Mouse (Mus musculus) stomach, embryonic 15.5 days (tissue): Measurements from ENCODE around the gene Dusp15. TPM values are rescaled to one million over a fixed set of nuclear protein-coding genes. Genes with fewer than 3 reads are reported as not detected.

ENCODE experiments used
- ATAC-seq: fragments of 200-750 bp; cut with Nextera tagmentation; 2 replicates; pipeline ENCODE4 v1.8.0; 2017; ENCODE audit warnings: low read depth, moderate number of reproducible peaks, moderate TSS enrichment; ENCODE audit not compliant: insufficient read depth, low FRiP score
- H3K27ac ChIP-seq: fragments of 300-500 bp; sonication (generic); 2 replicates; pipeline ENCODE4 v1.5.1; 2015; ENCODE audit warnings: mild to moderate bottlenecking, inconsistent platforms
- H3K27me3 ChIP-seq: fragments of 300-500 bp; sonication (generic); replicated peaks from 2 replicates; pipeline ENCODE4 v1.6.1; 2015; ENCODE audit warnings: inconsistent platforms
- H3K36me3 ChIP-seq: fragments of 300-500 bp; sonication (generic); 2 replicates; pipeline ENCODE4 v1.6.1; 2015; ENCODE audit warnings: inconsistent platforms
- H3K4me1 ChIP-seq: fragments of 300-500 bp; sonication (generic); 2 replicates; pipeline ENCODE4 v1.6.1; 2015; ENCODE audit warnings: inconsistent platforms
- H3K4me2 ChIP-seq: fragments of 300-500 bp; sonication (generic); 2 replicates; pipeline ENCODE4 v1.6.1; 2015; ENCODE audit warnings: mild to moderate bottlenecking, inconsistent platforms
- H3K4me3 ChIP-seq: fragments of 300-500 bp; sonication (generic); replicated peaks from 2 replicates; pipeline ENCODE4 v1.5.1; 2015; ENCODE audit warnings: inconsistent platforms
- H3K9ac ChIP-seq: fragments of 300-500 bp; sonication (generic); 2 replicates; pipeline ENCODE4 v1.6.1; 2015; ENCODE audit warnings: inconsistent platforms
- H3K9me3 ChIP-seq: fragments of 300-500 bp; sonication (generic); 2 replicates; pipeline ENCODE4 v1.6.1; 2016; ENCODE audit warnings: inconsistent platforms
- WGBS: fragments of 180-500 bp; shearing (Covaris S2); methylation state at CpG from one replicate; pipeline ENCODE4 v1.1.7; 2015; 5-methylcytosine and 5-hydroxymethylcytosine counted together
- polyA plus RNA-seq: library from polyadenylated mRNA; unstranded; fragments of >200 nt; fragmentation: Nextera tagmentation; extraction: Ambion mirVana; gene quantifications from 2 replicates; pipeline ENCODE4 v1.2.1, GENCODE M21; 2015

The Dusp15 gene
- polyA plus RNA-seq, 1 experiment from 2014 or later = 0.45 TPM

DNA sequence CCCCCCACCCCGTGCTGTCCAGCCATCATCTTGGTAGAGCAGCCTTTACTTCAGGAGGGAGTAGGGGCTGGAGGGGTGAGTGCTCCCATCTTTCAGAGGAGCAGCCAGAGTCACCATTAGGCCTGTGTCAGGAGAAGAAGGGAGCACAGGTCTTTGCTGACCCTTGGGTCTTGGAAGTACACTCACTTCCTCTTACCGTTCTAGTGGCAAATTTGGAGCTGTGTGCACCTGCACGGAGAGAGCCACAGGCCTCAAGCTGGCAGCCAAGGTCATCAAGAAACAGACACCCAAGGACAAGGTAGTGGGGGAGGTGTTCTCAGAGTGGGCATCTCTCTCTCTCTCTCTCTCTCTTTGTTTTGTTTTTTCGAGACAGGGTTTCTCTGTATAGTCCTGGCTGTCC lies 36.0 kb downstream of the Dusp15 start:
- Histone ChIP-seq H3K4me1 (peaks cover 5% of the 10 kb centered on the region; the same call in 1 of the 2 replicates), H3K27ac (no peak overlapping the region), H3K4me3 (no peak overlapping the region), H3K36me3 (no peaks in the 10 kb centered on the region), H3K4me2 (no peak overlapping the region), H3K9ac (no peak overlapping the region), H3K9me3 (no peaks in the 10 kb centered on the region), H3K27me3 (peaks cover 35% of the 10 kb centered on the region)
- WGBS = 59% methylated on average over 4 of the region's 4 CpGs
- no peak for ATAC-seq

DNA sequence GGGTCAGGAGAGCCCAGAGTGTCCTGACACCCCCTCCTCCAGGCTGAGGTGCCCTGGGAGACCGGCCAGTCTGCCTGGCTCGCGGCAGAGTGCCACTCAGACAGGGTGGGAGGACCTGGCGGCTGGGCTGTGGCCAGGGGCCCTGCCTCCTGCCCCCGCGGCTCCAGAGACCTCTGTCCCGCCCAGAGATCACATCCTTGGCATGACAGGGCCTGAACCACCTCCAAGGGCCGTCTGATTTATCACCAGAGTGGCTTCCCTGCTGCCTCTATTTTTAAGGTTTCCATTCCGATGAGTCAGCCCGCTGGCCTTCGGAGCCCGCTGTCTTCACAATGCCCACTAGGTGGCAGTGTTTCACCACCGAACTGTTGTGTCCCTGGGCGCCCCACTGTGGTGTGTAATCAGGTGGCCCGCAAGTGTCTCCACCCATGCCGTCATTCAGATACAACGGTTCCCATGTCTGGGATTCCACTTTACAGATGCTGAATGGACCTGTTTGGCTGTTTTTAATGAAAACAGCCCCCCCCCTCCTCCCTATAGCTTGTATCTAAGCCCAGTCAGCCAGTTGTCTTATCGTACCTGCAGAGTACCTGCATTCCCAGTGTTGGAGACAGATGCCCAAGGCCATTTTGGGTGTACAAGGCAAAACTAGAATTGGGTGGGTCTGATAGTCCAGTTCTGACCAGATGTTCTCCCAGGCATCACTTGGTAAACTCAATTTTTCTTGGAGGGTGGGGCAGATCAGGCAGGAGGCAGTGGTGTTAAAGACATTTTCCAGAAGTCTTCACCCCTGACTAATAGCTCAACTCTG lies 37.0 kb downstream of the Dusp15 start:
- Histone ChIP-seq H3K4me1 (peaks cover 5% of the 10 kb centered on the region; the same call in 1 of the 2 replicates), H3K4me2 (peak overlapping the region; percentile 45), H3K4me3 (0 out of 2 replicates have a peak overlapping the region, but pooled peaks have one; percentile 20), H3K27me3 (peaks cover 37% of the 10 kb centered on the region), H3K9me3 (no peaks in the 10 kb centered on the region), H3K9ac (no peak overlapping the region), H3K27ac (no peak overlapping the region), H3K36me3 (no peaks in the 10 kb centered on the region)
- ATAC-seq = peak; percentile 59
- WGBS = 3% methylated on average over 18 of the region's 18 CpGs

DNA sequence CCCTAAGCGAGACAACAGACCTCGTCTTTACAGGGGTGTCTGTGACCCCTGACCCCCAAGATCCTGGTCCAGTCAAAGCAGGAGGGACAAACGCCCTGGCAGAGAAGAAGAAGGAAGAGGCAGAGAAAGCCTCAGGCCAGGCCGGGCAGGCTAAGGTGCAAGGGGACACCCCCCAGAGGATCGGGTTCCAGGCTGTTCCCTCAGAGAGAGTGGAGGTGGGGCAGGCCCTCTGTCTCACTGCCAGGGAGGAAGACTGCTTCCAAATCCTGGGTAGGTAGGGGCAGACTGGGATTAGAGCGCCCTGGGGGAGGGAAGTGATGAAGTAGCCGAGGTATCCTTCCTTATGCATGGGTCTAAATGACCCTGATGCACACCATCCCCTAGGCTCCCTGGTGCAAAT lies 38.0 kb downstream of the Dusp15 start:
- Histone ChIP-seq H3K4me2 (no peak overlapping the region), H3K4me3 (no peak overlapping the region), H3K4me1 (peaks cover 5% of the 10 kb centered on the region; the same call in 1 of the 2 replicates), H3K9me3 (no peaks in the 10 kb centered on the region), H3K27me3 (peaks cover 37% of the 10 kb centered on the region), H3K9ac (no peak overlapping the region), H3K36me3 (no peaks in the 10 kb centered on the region), H3K27ac (no peak overlapping the region)
- WGBS = 32% methylated on average over 7 of the region's 7 CpGs
- ATAC-seq = no peak

DNA sequence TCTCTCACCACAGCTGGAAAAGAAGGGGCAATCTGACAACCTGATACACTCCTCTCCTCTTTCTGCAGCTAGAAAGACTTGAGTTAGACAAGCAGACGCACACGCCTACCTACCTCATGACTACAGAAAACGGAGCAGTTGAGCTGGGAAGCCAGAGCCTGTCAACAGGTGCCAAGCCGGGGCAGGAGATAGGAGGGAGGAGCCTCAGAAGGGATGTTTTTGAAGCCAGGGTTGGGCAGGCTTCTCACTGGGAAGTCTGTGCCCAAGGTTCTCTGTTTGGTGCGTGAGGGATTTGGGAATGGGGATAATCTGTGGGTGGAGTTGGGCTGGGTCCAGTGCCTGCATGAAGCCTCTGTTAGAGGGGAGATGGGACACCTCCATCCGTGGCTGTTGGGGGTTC lies 40.1 kb downstream of the Dusp15 start:
- Histone ChIP-seq H3K36me3 (no peaks in the 10 kb centered on the region), H3K9ac (no peak overlapping the region), H3K4me2 (no peak overlapping the region), H3K9me3 (no peaks in the 10 kb centered on the region), H3K4me1 (0 out of 2 replicates have a peak, but pooled peaks cover 12% of the 10 kb centered on the region), H3K27me3 (peaks cover 37% of the 10 kb centered on the region), H3K27ac (no peak overlapping the region), H3K4me3 (no peak overlapping the region)
- ATAC-seq = no peak
- WGBS = 30% methylated on average over 6 of the region's 6 CpGs

DNA sequence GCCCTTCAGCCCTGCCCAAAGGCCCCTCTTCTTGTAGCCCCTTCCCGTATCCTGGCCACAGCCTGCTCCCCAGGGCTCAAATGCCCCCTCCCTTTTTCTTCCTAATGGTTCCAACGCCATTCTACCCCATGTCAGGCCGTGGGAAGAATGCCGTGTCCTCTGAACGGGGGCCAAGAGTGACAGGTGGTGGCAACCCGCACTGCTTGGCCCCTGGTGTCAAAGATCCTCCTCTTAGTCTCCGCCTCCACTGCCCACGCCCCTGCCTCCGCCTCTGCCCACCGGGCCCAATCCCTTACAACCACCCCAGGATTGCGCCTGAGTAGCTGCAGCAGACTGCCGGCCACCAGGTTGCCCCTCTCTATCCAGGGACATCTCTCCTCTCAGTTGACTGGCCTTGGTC lies 40.5 kb downstream of the Dusp15 start, which contains the start of gene Mylk2:
Mylk2 (plus strand) TSS at position 322 of the 400 bp plus-strand sequence.
- H3K9me3 ChIP-seq = no peaks in the 10 kb centered on the region
- H3K27ac ChIP-seq = no peak within 1 kb of the TSS
- H3K4me1 ChIP-seq = 0 out of 2 replicates have a peak, but pooled peaks cover 15% of the 10 kb centered on the region
- ATAC-seq = no peak
- H3K4me3 ChIP-seq = no peak within 1 kb of the TSS
- WGBS = 13% methylated on average over 12 of the region's 12 CpGs
- no peak within 1 kb of the TSS for H3K4me2 ChIP-seq
- no peaks in the 10 kb centered on the region for H3K36me3 ChIP-seq
- no peak within 1 kb of the TSS for H3K9ac ChIP-seq
- H3K27me3 ChIP-seq = peaks cover 37% of the 10 kb centered on the region

DNA sequence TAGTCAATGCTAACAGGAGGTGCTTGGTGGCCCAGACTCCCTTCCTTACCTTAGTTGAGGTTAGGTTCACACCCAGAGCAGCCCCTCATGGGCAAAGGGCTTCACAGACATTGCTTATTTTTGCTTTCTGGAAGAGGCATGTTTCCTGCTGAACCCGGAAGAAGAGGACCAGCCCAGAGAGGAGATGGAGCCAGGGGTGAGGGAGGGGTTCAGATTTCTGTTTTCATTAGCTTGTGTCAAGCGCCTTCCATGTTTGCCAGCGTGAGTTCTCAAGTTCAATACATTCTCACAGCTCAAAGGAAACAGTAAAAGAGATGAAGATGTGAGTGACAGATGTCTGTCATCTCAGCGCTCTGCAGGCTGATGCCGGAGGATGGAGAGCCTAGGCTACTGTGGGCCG lies 41.6 kb downstream of the Dusp15 start:
- H3K9me3 ChIP-seq = no peaks in the 10 kb centered on the region
- H3K27me3 ChIP-seq = peaks cover 37% of the 10 kb centered on the region
- 74% methylated on average over 6 of the region's 6 CpGs for WGBS
- no peak overlapping the region for H3K4me2 ChIP-seq
- ATAC-seq = no peak
- H3K9ac ChIP-seq = no peak overlapping the region
- no peak overlapping the region for H3K27ac ChIP-seq
- no peaks in the 10 kb centered on the region for H3K36me3 ChIP-seq
- H3K4me3 ChIP-seq = no peak overlapping the region
- peaks cover 22% of the 10 kb centered on the region; the same call in 1 of the 2 replicates for H3K4me1 ChIP-seq

DNA sequence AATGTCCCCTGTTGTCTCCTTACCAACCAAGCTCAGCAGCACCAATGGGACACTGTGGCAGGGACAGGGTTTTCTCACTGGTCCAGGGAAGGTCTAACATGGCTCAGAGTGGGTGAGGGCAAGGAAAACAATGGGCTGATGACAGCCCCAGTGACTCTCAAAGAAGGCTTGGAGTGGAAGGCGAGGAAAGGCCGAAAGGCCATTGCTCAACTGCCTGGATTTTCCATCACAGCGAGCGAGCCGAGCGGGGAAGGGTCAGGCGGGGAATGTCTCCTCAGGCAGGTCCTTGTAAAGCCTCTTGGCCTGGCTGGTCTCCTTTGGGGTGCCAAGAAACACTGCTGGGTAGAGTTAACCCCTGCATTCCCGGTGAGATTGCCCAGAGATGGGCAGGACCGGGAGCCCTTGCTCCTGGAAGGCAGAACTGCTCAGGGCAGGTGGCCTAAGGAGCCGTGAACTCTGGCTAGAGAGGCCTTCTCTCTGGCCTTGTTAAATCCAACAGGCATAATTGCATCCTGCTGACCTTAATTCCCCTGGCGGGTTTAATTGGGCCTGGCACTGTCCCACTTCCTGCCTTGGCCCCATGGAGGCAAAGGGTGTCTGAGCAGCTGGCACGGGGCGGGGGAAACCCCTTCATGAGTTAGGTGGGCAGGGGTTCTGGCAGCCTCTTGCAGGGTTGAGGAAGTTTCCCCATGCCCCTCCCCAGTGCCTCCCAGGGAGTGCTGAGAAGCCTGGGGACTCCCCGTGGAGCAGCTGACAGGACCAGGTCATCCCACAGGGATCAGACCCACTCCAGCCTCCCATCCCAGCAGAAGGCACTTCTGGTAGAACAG lies 44.2 kb downstream of the Dusp15 start:
- ATAC-seq = no peak

DNA sequence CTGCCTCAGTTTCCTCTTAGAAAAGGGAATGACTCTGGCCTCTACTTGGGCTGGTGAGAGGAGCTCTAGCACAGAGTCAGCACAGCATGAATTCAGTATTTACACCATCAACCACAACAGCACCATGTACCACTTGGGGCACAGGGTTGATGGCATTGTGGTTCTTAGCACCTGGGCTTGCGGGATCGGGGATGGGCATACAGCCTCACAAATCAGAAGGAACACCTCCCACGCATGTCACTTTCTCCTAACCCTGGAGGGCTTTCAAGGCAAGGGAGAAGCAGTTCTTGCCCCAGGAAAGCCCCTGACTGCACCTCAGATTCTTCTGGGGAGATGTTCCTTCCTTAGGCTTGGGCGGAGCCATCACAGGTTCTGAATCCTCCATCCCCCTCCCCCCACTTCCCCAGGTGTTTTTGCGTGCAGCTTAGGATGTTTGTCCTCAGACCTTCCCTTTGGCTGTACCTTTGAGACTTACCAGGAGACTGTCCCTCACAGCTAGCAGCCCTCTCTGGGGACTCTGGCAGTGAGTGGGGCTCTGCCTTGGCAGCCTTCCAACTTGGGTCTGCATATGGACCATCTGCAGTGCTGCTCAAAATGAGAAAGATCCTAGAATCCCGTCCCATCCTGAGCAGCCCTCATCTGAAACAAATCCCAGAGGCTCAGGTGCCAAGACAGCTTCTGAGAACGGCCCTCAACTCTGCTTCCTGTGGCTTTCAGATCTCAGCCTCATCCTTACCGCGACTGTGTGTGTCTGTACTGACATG lies 45.0 kb downstream of the Dusp15 start:
- Histone ChIP-seq H3K4me3 (no peak overlapping the region), H3K27ac (0 out of 2 replicates have a peak overlapping the region, but pooled peaks have one; percentile 11), H3K4me2 (no peak overlapping the region), H3K9ac (no peak overlapping the region), H3K4me1 (peaks cover 18% of the 10 kb centered on the region; the same call in 1 of the 2 replicates), H3K36me3 (no peaks in the 10 kb centered on the region), H3K9me3 (no peaks in the 10 kb centered on the region), H3K27me3 (peaks cover 12% of the 10 kb centered on the region)
- no peak for ATAC-seq
- WGBS = 49% methylated on average over 9 of the region's 9 CpGs

More for the DNA sequence above, 44.2 kb downstream of the Dusp15 start:
- Histone ChIP-seq H3K9me3 (no peaks in the 10 kb centered on the region), H3K27me3 (peaks cover 20% of the 10 kb centered on the region), H3K4me2 (no peak overlapping the region), H3K4me1 (peaks cover 18% of the 10 kb centered on the region; the same call in 1 of the 2 replicates), H3K4me3 (no peak overlapping the region), H3K27ac (0 out of 2 replicates have a peak overlapping the region, but pooled peaks have one; percentile 11), H3K9ac (no peak overlapping the region), H3K36me3 (no peaks in the 10 kb centered on the region)
- 67% methylated on average over 14 of the region's 14 CpGs for WGBS

DNA sequence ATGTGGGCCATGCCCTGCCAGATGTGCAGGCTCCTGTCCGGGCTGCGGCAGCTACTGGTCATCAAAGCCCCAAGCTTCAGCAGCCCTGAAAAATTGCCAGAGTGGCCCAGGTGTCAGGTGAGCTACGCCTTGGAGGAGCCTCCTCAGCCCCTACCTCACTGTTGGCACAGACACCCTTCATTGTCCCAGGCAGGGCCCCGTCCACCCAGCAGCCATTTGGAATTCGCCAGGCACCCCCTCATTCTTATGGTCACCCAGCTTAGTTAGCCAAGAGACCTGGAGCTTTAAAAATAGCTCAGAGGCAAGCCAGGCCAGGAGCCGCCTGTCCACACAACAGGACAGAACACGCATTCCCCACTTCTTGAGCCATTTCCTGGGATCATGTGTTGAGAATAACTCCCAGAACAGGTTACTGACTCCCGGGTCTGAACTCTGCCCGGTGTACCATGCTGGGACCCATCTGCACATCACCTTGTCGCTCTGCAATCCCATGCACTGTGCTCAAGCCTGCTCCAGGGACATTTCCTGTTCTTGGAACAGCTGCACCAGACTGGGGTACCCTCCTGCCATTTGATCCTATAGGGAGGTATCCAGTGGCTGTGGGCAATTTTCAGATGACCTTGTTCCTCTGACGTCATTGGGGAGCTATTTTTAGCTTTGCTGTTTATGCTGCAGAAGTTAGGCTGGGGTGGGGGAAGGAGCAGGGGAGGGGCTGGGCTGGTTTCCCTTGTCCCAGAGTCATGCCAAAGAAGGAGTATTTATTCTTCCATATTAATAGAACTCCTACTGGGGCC lies 46.3 kb downstream of the Dusp15 start:
- Histone ChIP-seq H3K27me3 (peaks cover under 1% of the 10 kb centered on the region; the same call in 1 of the 2 replicates), H3K9ac (no peak overlapping the region), H3K4me2 (no peak overlapping the region), H3K4me3 (no peak overlapping the region), H3K27ac (0 out of 2 replicates have a peak overlapping the region, but pooled peaks have one; percentile 9), H3K9me3 (no peaks in the 10 kb centered on the region), H3K36me3 (no peaks in the 10 kb centered on the region), H3K4me1 (peaks cover 18% of the 10 kb centered on the region; the same call in 1 of the 2 replicates)
- 51% methylated on average over 11 of the region's 11 CpGs for WGBS
- ATAC-seq = peak; percentile 24; the same call in 1 of the 2 replicates

DNA sequence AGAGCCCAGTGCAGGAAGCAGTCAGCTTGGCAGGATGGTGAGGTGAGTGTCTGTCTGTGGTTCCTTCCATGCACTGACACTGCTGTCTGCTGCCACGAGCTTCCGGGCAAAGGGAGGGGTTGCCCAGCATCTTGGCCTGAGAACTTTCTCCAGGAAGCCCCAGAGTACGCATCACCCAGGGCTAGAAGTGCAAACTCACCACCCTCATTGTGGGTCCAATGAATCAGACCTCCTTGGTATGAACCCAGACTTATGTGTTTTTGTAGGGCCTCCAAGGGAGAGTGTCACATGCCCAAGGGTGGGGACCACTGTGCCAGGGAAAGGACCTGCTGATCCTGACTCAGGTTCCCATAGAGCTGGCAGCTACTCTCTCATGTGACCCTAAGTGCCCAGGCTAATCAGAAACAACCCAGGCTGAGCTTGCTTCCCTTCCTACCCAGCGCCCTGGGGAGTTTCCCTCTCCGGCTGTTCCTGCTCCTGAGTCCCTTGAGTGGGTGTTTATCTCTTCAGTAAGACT lies 47.3 kb downstream of the Dusp15 start:
- H3K4me3 ChIP-seq = no peak overlapping the region
- WGBS = 61% methylated on average over 5 of the region's 5 CpGs
- H3K4me2 ChIP-seq = no peak overlapping the region
- no peaks in the 10 kb centered on the region for H3K27me3 ChIP-seq
- H3K27ac ChIP-seq = no peak overlapping the region
- H3K9ac ChIP-seq = no peak overlapping the region
- H3K4me1 ChIP-seq = peaks cover 18% of the 10 kb centered on the region; the same call in 1 of the 2 replicates
- H3K9me3 ChIP-seq = no peaks in the 10 kb centered on the region
- no peaks in the 10 kb centered on the region for H3K36me3 ChIP-seq
- ATAC-seq = no peak
